In genomic region chr8:86328626-86329025, GRCm38 (mm10) we compare ENCODE assay signal across 10 mouse cellular contexts.
A peak's percentile ranks its signal among the peaks of the same experiment; 100 is the strongest.
DNase-seq lines count a peak whose midpoint lies in the region; ATAC-seq lines count a peak whose summit lies in the region.
"Had no signal": no experiment of that assay in that cellular context is flagged by ENCODE, and none has a peak within 500 bp of the region (broad histone marks: within the 10 kb centered on the region; RNA-seq: fewer than 3 reads in every experiment).

No protein-coding gene starts in this region.

- H3K27ac ChIP-seq in midbrain, embryonic 14.5 days (replicated peaks; ENCODE audit: low read depth, low read length), result no peak overlapping the region
- H3K27ac ChIP-seq in midbrain, embryonic 10.5 days (replicated peaks), result no peak overlapping the region
- no peak overlapping the region for H3K27ac ChIP-seq in hindbrain, embryonic 16.5 days (ENCODE audit: low read depth, low read length)

- 23% methylated on average over 7 of the region's 7 CpGs for WGBS in midbrain, embryonic 14.5 days
- 37% methylated on average over 7 of the region's 7 CpGs for WGBS in midbrain, embryonic 10.5 days
- WGBS in hindbrain, embryonic 16.5 days, result 13% methylated on average over 7 of the region's 7 CpGs

- H3K9me3 ChIP-seq in midbrain, embryonic 14.5 days (ENCODE audit: control insufficient read depth, low read length), result no peaks in the 10 kb centered on the region
- no peaks in the 10 kb centered on the region for H3K9me3 ChIP-seq in midbrain, embryonic 10.5 days (replicated peaks)
- no peaks in the 10 kb centered on the region for H3K9me3 ChIP-seq in hindbrain, embryonic 16.5 days (ENCODE audit: control insufficient read depth, low read length)
- H3K9me3 ChIP-seq: G1E had no signal

- no peaks in the 10 kb centered on the region for H3K27me3 ChIP-seq in midbrain, embryonic 14.5 days (ENCODE audit: control insufficient read depth, insufficient read depth, low read length)
- H3K27me3 ChIP-seq in midbrain, embryonic 10.5 days (ENCODE audit: low read depth, poor library complexity, severe bottlenecking), result peaks cover 11% of the 10 kb centered on the region; the same call in 1 of the 2 replicates
- H3K27me3 ChIP-seq in hindbrain, embryonic 16.5 days (replicated peaks; ENCODE audit: control insufficient read depth, insufficient read depth, low read length), result no peaks in the 10 kb centered on the region

- no peaks in the 10 kb centered on the region for H3K36me3 ChIP-seq in midbrain, embryonic 14.5 days (ENCODE audit: control insufficient read depth, insufficient read depth, low read length)
- no peaks in the 10 kb centered on the region for H3K36me3 ChIP-seq in midbrain, embryonic 10.5 days
- H3K36me3 ChIP-seq in hindbrain, embryonic 16.5 days (ENCODE audit: control insufficient read depth, insufficient read depth, low read length), result no peaks in the 10 kb centered on the region
- H3K36me3 ChIP-seq: G1E had no signal

- peak; percentile 47 for DNase-seq in midbrain, embryonic 14.5 days
- DNase-seq in midbrain, embryonic 10.5 days (ENCODE audit: low spot score), result no peak
- peak; percentile 61 to 64 for DNase-seq in cerebellum, postnatal 14 days
- peak; percentile 54 for DNase-seq in right cerebral cortex, postnatal 14 days
- no peak for DNase-seq in ovary, postnatal 10 days (ENCODE audit: low spot score)
- DNase-seq in urinary bladder, adult 18-20 months (ENCODE audit: low spot score in 2 of 2), result no peak
- no peak for DNase-seq in lung, postnatal 14 days

- H3K4me3 ChIP-seq in midbrain, embryonic 14.5 days (replicated peaks; ENCODE audit: low read depth, low read length), result no peak overlapping the region
- no peak overlapping the region for H3K4me3 ChIP-seq in midbrain, embryonic 10.5 days
- no peak overlapping the region for H3K4me3 ChIP-seq in hindbrain, embryonic 16.5 days (ENCODE audit: low read length)
- H3K4me3 ChIP-seq: myocyte had no signal

- H3K4me1 ChIP-seq in midbrain, embryonic 14.5 days (ENCODE audit: control insufficient read depth, insufficient read depth, low read length), result peaks cover 13% of the 10 kb centered on the region
- peaks cover 6% of the 10 kb centered on the region for H3K4me1 ChIP-seq in midbrain, embryonic 10.5 days
- H3K4me1 ChIP-seq in hindbrain, embryonic 16.5 days (ENCODE audit: control insufficient read depth, insufficient read depth, low read depth, low read length), result peaks cover 14% of the 10 kb centered on the region

- H3K4me2 ChIP-seq in midbrain, embryonic 14.5 days (ENCODE audit: low read length), result no peak overlapping the region
- no peak overlapping the region for H3K4me2 ChIP-seq in hindbrain, embryonic 16.5 days (ENCODE audit: low read length)

- ATAC-seq in midbrain, embryonic 14.5 days (ENCODE audit: low FRiP score, low TSS enrichment), result no peak
- ATAC-seq in hindbrain, embryonic 16.5 days, result peak; percentile 67

- no peak overlapping the region for H3K9ac ChIP-seq in midbrain, embryonic 14.5 days (replicated peaks; ENCODE audit: low read length)
- no peak overlapping the region for H3K9ac ChIP-seq in hindbrain, embryonic 16.5 days (ENCODE audit: low read depth, low read length)

Comparison
In these comparisons a context has a peak if more than half of its experiments do, and no peak if none do; other contexts are left out.
1. DNase-seq: peak in midbrain, embryonic 14.5 days (single experiment), cerebellum, postnatal 14 days (2 of 2) and right cerebral cortex, postnatal 14 days (single experiment); none in midbrain, embryonic 10.5 days (single experiment), ovary, postnatal 10 days (single experiment), urinary bladder, adult 18-20 months (0 of 2) and lung, postnatal 14 days (single experiment).